Mouse (Mus musculus): ENCODE results near the gene Gm5114.
"Not testable (repeated sequence)": the region's sequence is repeated elsewhere in the genome, so short reads cannot be mapped to it uniquely, and the experiment has no call there.

The Gm5114 gene

DNA sequence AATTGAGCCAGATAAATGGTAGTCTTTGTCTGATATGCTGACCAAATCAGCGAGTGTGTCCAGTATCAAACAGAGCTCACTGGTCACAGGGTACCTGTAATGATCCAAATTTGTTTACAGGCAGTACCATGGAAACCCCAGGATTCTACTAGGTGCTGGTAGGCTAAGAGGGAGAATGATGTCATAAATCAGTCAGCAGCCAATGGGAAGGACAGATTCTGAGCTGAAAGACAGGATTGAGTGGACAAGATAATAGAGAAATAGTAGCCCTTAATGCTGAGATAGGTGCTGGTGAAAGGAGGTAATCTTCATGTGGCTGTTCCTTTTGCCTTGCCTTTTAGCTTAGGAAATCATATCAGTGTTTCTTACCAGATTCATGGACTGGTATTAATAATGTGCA lies at the start of gene Gm5114:
TSS of gene Gm5114 (minus strand) at position 101 of the 400 bp plus-strand sequence.
- DNase-seq: not testable (repeated sequence)

DNA sequence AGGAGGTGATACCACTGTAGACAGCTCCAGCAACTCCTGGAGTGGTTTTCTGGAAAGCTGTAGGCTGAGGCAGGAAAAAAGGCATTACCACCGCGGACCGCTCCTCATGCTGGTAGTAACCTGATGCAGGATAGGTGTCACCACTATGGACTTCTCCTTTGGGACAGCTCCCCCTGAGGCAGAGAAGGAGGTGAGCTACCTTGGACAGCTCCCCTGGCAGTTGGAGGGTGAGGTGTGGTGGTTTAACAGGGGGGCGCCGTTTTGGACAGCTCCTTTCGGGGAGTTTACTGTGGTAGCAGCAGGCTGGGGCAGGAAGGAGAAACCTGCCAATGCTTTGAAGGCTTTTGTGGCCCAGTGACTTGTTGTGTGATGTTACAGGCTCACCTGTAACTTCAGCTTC lies 42.8 kb upstream of the Gm5114 start:
- DNase-seq: peak; percentile 3

DNA sequence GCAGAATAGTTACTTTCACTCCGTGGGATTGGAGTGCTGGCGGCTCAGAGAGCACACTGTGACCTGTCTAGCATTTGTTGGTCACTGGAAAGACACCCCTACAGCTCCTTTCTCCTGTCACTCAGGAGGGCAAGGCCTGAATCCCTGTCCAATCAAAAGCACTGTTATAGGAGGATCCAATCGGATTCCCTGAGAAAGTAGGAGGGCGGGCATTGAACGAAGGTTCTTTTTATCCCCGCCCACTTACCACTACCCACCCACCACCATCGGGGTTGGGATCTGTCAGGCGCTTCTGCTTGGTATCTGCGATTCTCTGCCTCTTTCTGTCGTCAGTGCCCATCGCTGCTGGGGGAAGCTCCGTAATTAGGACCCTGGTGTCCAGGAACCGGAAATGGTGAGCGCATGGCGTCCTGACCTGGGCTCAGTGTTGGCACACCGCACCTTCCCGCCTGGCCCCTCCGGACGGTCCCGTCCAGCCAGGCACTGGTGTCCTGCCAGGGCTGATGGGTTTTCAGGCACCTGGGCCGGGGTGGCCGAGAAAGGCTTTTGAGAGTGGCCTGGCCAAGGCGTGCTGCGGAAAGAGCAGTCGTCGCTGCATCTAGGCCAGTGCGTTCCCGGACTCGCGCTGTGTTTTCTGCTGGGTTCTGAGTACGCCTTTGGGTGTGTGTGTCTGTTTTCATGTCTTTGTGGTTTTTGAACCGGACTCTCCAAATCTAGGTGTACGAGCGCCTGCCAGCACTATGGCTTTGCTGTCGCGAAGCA lies 36.5 kb upstream of the Gm5114 start:
- DNase-seq: peak; percentile 9

DNA sequence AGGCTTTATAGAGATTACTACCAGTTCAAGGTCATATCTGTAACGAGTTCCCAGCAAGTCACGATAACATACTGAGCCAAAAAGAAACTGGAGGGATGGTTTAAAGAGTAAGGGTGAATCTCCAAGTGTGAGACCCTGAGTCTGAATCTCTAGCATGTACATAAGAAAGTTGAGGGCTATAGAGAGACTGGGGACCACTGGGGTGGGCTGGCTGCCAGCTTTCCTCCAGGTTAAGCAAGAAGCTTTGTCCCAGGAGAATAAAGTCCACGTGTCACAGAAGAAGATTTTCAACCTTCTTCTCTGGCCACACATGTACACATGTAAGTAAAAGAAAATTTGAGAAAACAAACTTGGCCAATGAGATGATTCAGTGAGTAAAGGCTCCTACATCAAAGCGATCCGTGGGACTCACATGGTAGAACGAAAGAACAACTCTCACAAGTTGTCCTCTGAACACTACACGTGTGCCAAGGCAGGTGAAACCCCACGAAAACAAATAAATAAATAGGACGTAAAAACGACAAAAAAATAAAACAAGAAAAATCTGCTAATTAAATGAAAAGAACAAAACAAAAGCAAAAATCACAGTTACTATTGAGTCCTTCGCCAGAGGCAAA lies 35.8 kb upstream of the Gm5114 start:
- DNase-seq: no peak

DNA sequence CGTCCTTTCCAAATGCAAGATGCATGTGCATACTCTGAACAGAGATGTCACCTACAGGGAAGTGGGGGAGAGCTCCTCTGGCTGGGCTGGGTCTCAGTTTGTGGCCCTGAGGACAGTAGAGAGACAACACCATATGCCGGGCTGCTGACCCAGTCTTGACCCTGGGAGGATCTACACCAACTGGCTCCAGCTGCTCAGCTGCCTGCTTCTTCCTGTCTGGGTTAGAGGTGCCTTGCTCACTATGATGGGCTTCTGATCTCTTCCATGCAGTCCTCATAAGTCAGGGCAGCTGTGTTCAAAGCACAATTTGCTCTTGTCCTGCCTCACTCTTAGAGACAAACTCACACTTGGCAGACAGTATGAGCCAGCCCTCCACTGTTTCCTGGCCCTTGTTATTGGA lies 28.3 kb upstream of the Gm5114 start:
- no peak for DNase-seq

DNA sequence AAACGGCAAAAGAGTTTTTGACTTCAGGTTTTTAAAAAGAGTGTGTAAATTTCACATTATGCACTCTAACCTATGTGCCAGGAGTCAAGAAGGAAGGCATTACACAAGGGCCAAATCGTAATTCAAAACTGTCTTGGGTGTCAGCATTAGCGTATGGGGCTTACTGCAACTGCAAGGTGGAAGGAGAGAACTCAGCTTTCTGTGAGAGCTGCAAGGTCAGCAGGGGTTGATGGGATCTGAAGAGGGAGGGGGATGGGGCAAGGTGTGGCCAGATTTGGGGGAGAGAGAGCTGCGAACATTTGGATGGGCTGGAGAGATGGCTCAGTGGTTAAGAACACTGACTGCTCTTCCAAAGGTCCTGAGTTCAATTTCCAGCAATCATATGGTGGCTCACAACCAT lies 27.4 kb upstream of the Gm5114 start:
- no peak for DNase-seq

Measured in thymus, postnatal 25 days (tissue).